Mouse (Mus musculus): ENCODE measurements at regions not wholly inside any gene's neighbourhood (a gene's known extent, or its start where the extent isn't known, plus 50 kb on each side); places are given as distances from the start of the nearest gene placed in this dataset.
"Not testable (repeated sequence)": the region's sequence is repeated elsewhere in the genome, so short reads cannot be mapped to it uniquely, and the experiment has no call there.

GRCm38 (mm10) chr12:74825664-74826063 lies 351.5 kb downstream of the Kcnh5 start:
- peak; percentile 7 for DNase-seq (ENCODE audit: extremely low read depth, low read depth)

GRCm38 (mm10) chr12:74824735-74825494 lies 352.2 kb downstream of the Kcnh5 start:
- DNase-seq (ENCODE audit: extremely low read depth, low read depth): peak; percentile 74

GRCm38 (mm10) chr12:74816181-74816580 lies 361.0 kb downstream of the Kcnh5 start:
- DNase-seq (ENCODE audit: extremely low read depth, low read depth): not testable (repeated sequence)

- DNase-seq (ENCODE audit: extremely low read depth, low read depth): not testable (repeated sequence)
Observed at GRCm38 (mm10) chr12:74808571-74808970, 368.6 kb downstream of the Kcnh5 start.

- DNase-seq (ENCODE audit: extremely low read depth, low read depth): not testable (repeated sequence)
Observed at GRCm38 (mm10) chr12:74807926-74808325, 369.2 kb downstream of the Kcnh5 start.

- peak; percentile 12 for DNase-seq (ENCODE audit: extremely low read depth, low read depth)
Observed at GRCm38 (mm10) chr12:74803740-74804512, 373.2 kb downstream of the Kcnh5 start.

GRCm38 (mm10) chr12:74792036-74792435 lies 385.1 kb downstream of the Kcnh5 start:
- DNase-seq (ENCODE audit: extremely low read depth, low read depth): no peak

GRCm38 (mm10) chr12:74762284-74762683 lies 414.8 kb downstream of the Kcnh5 start:
- no peak for DNase-seq (ENCODE audit: extremely low read depth, low read depth)

GRCm38 (mm10) chr12:74745051-74745450 lies 428.9 kb upstream of the Gm11042 start:
- DNase-seq (ENCODE audit: extremely low read depth, low read depth): no peak

- no peak for DNase-seq (ENCODE audit: extremely low read depth, low read depth)
Observed at GRCm38 (mm10) chr12:74728866-74729265, 412.7 kb upstream of the Gm11042 start.

GRCm38 (mm10) chr12:74679149-74679548 lies 363.0 kb upstream of the Gm11042 start:
- no peak for DNase-seq (ENCODE audit: extremely low read depth, low read depth)

- no peak for DNase-seq (ENCODE audit: extremely low read depth, low read depth)
Observed at GRCm38 (mm10) chr12:74677835-74678234, 361.6 kb upstream of the Gm11042 start.

GRCm38 (mm10) chr12:74658406-74658805 lies 342.2 kb upstream of the Gm11042 start:
- DNase-seq (ENCODE audit: extremely low read depth, low read depth): no peak

- DNase-seq (ENCODE audit: extremely low read depth, low read depth): no peak
Observed at GRCm38 (mm10) chr12:74657036-74657648, 340.9 kb upstream of the Gm11042 start.

GRCm38 (mm10) chr12:74651256-74651655 lies 335.1 kb upstream of the Gm11042 start:
- no peak for DNase-seq (ENCODE audit: extremely low read depth, low read depth)

GRCm38 (mm10) chr12:74632827-74633226 lies 316.6 kb upstream of the Gm11042 start:
- DNase-seq (ENCODE audit: extremely low read depth, low read depth): no peak

GRCm38 (mm10) chr12:74595208-74595607 lies 279.0 kb upstream of the Gm11042 start:
- no peak for DNase-seq (ENCODE audit: extremely low read depth, low read depth)

- DNase-seq (ENCODE audit: extremely low read depth, low read depth): peak; percentile 60
Observed at GRCm38 (mm10) chr12:74554599-74554998, 238.4 kb upstream of the Gm11042 start.

GRCm38 (mm10) chr12:74544172-74544571 lies 228.0 kb upstream of the Gm11042 start:
- no peak for DNase-seq (ENCODE audit: extremely low read depth, low read depth)

- DNase-seq (ENCODE audit: extremely low read depth, low read depth): no peak
Observed at GRCm38 (mm10) chr12:74534882-74535281, 218.7 kb upstream of the Gm11042 start.

GRCm38 (mm10) chr12:74528983-74529566 lies 212.9 kb upstream of the Gm11042 start:
- no peak for DNase-seq (ENCODE audit: extremely low read depth, low read depth)

- DNase-seq (ENCODE audit: extremely low read depth, low read depth): no peak
Observed at GRCm38 (mm10) chr12:74527190-74527621, 211.0 kb upstream of the Gm11042 start.

Measured in MEL-GATA-1-ER (cell line).